Mouse (Mus musculus) liver, adult 2 months (tissue): ENCODE measurements at regions not wholly inside any gene's neighbourhood (a gene's known extent, or its start where the extent isn't known, plus 50 kb on each side); places are given as distances from the start of the nearest gene placed in this dataset.

ENCODE experiments used
- DNase-seq: peaks from one replicate; pipeline ENCODE4 v3.0.0-alpha.2; 2011; ENCODE audit warnings: low read depth, low spot score; ENCODE audit errors: extremely low read depth
- H3K27ac ChIP-seq: fragments of 200-500 bp; replicated peaks from 2 replicates; pipeline ENCODE4 v1.5.1; 2012; ENCODE audit warnings: low read depth, mild to moderate bottlenecking, control low read depth, inconsistent platforms, low read length; ENCODE audit not compliant: insufficient read depth
- H3K27me3 ChIP-seq: fragments of 200-500 bp; 2 replicates; pipeline ENCODE4 v1.6.1; 2012; ENCODE audit warnings: mild to moderate bottlenecking, moderate library complexity, low read length, inconsistent platforms; ENCODE audit not compliant: control insufficient read depth, insufficient read depth
- H3K36me3 ChIP-seq: fragments of 200-500 bp; 2 replicates; pipeline ENCODE4 v1.6.1; 2012; ENCODE audit warnings: low read length, inconsistent platforms; ENCODE audit not compliant: control insufficient read depth, insufficient read depth
- H3K4me1 ChIP-seq: fragments of 200-500 bp; 2 replicates; pipeline ENCODE4 v1.6.1; 2011; ENCODE audit warnings: low read length; ENCODE audit not compliant: control insufficient read depth, insufficient read depth
- H3K4me3 ChIP-seq: fragments of 200-500 bp; 2 replicates; pipeline ENCODE4 v1.5.1; 2011; ENCODE audit warnings: low read depth, mild to moderate bottlenecking, control low read depth, low read length, moderate library complexity; ENCODE audit not compliant: insufficient read depth
- H3K79me2 ChIP-seq: fragments of 200-500 bp; 2 replicates; pipeline ENCODE4 v1.6.1; 2012; ENCODE audit warnings: inconsistent platforms, mild to moderate bottlenecking, low read length, moderate library complexity; ENCODE audit not compliant: control insufficient read depth, insufficient read depth
- H3K9ac ChIP-seq: fragments of 200-500 bp; 2 replicates; pipeline ENCODE4 v1.6.1; 2012; ENCODE audit warnings: low read depth, mild to moderate bottlenecking, control low read depth, inconsistent platforms, low read length
- CTCF ChIP-seq: fragments of 200-500 bp; IDR thresholded peaks from 2 replicates; pipeline ENCODE4 v1.5.1; 2011; ENCODE audit warnings: low read depth, low read length, control low read depth
- POLR2A ChIP-seq: fragments of 200-500 bp; IDR thresholded peaks from 2 replicates; pipeline ENCODE4 v1.6.1; 2011; ENCODE audit warnings: low read length, control low read depth; ENCODE audit not compliant: insufficient read depth; ENCODE audit errors: extremely low read depth
- WGBS: fragments of 180-500 bp; shearing (Covaris S2); methylation state at CpG from one replicate; pipeline ENCODE4 v1.1.7; 2018; 5-methylcytosine and 5-hydroxymethylcytosine counted together

DNA sequence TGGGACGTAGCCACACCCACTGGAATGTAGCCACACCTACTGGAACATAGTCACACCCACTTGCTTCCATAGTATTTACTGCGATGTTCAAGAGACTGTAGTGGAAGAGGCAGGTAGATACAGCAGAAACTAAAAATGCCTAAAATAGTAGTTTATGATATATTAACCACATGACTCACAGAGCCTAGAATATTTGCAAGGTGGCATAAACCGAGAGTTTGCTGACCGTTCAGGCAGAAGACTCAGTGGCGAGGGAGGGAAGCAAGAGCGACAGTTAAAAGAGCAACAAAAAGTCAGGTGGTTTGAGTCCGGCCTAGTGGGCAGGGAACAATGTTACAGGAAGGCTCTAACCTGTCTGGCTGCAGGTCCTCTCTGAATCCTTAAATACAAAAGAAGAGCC lies 50.6 kb upstream of the Ado start:
- DNase-seq: no peak
- Histone ChIP-seq H3K4me3 (no peak overlapping the region), H3K27me3 (no peaks in the 10 kb centered on the region), H3K27ac (no peak overlapping the region), H3K9ac (no peak overlapping the region), H3K79me2 (no peaks in the 10 kb centered on the region), H3K36me3 (no peaks in the 10 kb centered on the region), H3K4me1 (no peaks in the 10 kb centered on the region)
- TF ChIP-seq CTCF (no peak), POLR2A (no peak)
- WGBS: 91% methylated on average over 7 of the region's 7 CpGs

DNA sequence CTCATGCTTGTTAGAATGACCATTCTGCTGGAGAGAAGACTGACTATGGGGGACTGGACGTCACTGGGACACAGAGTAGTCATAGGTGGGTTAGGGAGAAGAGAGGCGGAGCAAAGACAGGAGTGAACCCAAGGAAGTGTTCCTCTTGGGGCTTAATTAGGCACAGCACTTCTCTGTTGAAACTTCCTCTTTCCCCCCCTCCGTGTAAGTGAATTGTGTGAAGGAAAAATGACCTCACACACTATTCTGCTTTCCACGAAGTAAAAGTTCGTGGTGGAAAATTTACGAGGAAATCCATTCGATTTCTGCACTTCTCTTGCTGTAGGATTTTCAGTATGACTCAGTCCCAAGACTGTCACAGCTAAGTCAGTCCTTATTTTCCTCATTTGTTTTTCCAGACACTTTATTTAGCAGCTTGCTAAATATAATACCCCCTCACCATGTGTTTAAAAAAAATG lies 49.9 kb upstream of the Ado start:
- Histone ChIP-seq H3K9ac (no peak overlapping the region), H3K4me1 (no peaks in the 10 kb centered on the region), H3K79me2 (no peaks in the 10 kb centered on the region), H3K27ac (no peak overlapping the region), H3K36me3 (no peaks in the 10 kb centered on the region), H3K4me3 (no peak overlapping the region), H3K27me3 (no peaks in the 10 kb centered on the region)
- peak; percentile 29 for DNase-seq
- TF ChIP-seq POLR2A: no peak
- TF ChIP-seq CTCF: no peak
- WGBS: 78% methylated on average over 7 of the region's 7 CpGs
